Mouse (Mus musculus): Measurements from ENCODE around the gene Ift22. TPM values are rescaled to one million over a fixed set of nuclear protein-coding genes. Genes with fewer than 3 reads are reported as not detected.

The Ift22 gene
- 59.5 and 62.3 TPM in 2 replicates for polyA plus RNA-seq (2015; fragmentation: Nextera tagmentation; extraction: Ambion mirVana)

- Histone ChIP-seq H3K4me1 (peaks cover 6% of the 10 kb centered on the region; the same call in 1 of the 2 replicates), H3K4me2 (peak within 1 kb of the TSS; percentile 69), H3K4me3 (replicated peaks) (peak within 1 kb of the TSS; percentile 70), H3K27ac (no peak within 1 kb of the TSS), H3K27me3 (replicated peaks) (no peaks in the 10 kb centered on the region), H3K9me3 (no peaks in the 10 kb centered on the region), H3K36me3 (peaks cover 6% of the 10 kb centered on the region), H3K9ac (peak within 1 kb of the TSS; percentile 33; the same call in 1 of the 2 replicates)
- 9% methylated on average over 32 of the region's 32 CpGs for WGBS
- ATAC-seq (ENCODE audit: insufficient read depth, low FRiP score, low read depth): peak; percentile 90
Measured at GRCm38 (mm10) chr5:136907991-136908857, at the start of gene Ift22. Ift22 (plus strand) TSS chr5:136908150.

- Histone ChIP-seq H3K27me3 (replicated peaks) (no peaks in the 10 kb centered on the region), H3K4me3 (replicated peaks) (no peak overlapping the region), H3K4me2 (peak overlapping the region; percentile 32; the same call in 1 of the 2 replicates), H3K27ac (no peak overlapping the region), H3K9ac (no peak overlapping the region), H3K4me1 (peaks cover 6% of the 10 kb centered on the region; the same call in 1 of the 2 replicates), H3K9me3 (no peaks in the 10 kb centered on the region), H3K36me3 (no peaks in the 10 kb centered on the region)
- ATAC-seq (ENCODE audit: insufficient read depth, low FRiP score, low read depth): no peak
- WGBS: 22% methylated on average over 20 of the region's 20 CpGs
Measured at GRCm38 (mm10) chr5:136861191-136861940, 46.6 kb upstream of the Ift22 start.

GRCm38 (mm10) chr5:136862806-136863205, 45.1 kb upstream of the Ift22 start:
- no peak overlapping the region for H3K4me3 ChIP-seq (replicated peaks)
- no peak for ATAC-seq (ENCODE audit: insufficient read depth, low FRiP score, low read depth)
- no peaks in the 10 kb centered on the region for H3K9me3 ChIP-seq
- no peaks in the 10 kb centered on the region for H3K36me3 ChIP-seq
- H3K4me1 ChIP-seq: peaks cover 6% of the 10 kb centered on the region; the same call in 1 of the 2 replicates
- no peak overlapping the region for H3K4me2 ChIP-seq
- no peak overlapping the region for H3K9ac ChIP-seq
- no peaks in the 10 kb centered on the region for H3K27me3 ChIP-seq (replicated peaks)
- WGBS: 50% methylated on average over 4 of the region's 4 CpGs
- H3K27ac ChIP-seq: peak overlapping the region; percentile 85; the same call in 1 of the 2 replicates

- Histone ChIP-seq H3K27ac (peak overlapping the region; percentile 85), H3K4me2 (no peak overlapping the region), H3K36me3 (no peaks in the 10 kb centered on the region), H3K27me3 (replicated peaks) (no peaks in the 10 kb centered on the region), H3K9me3 (no peaks in the 10 kb centered on the region), H3K4me1 (peaks cover 6% of the 10 kb centered on the region; the same call in 1 of the 2 replicates), H3K9ac (no peak overlapping the region), H3K4me3 (replicated peaks) (no peak overlapping the region)
- WGBS: 54% methylated on average over 9 of the region's 9 CpGs
- ATAC-seq (ENCODE audit: insufficient read depth, low FRiP score, low read depth): no peak
Measured at GRCm38 (mm10) chr5:136863276-136863675, 44.7 kb upstream of the Ift22 start.

GRCm38 (mm10) chr5:136863961-136864674, 43.8 kb upstream of the Ift22 start:
- Histone ChIP-seq H3K9me3 (no peaks in the 10 kb centered on the region), H3K4me2 (no peak overlapping the region), H3K4me1 (peaks cover 6% of the 10 kb centered on the region; the same call in 1 of the 2 replicates), H3K27me3 (replicated peaks) (no peaks in the 10 kb centered on the region), H3K4me3 (replicated peaks) (no peak overlapping the region), H3K36me3 (no peaks in the 10 kb centered on the region), H3K27ac (peak overlapping the region; percentile 85), H3K9ac (no peak overlapping the region)
- WGBS: 15% methylated on average over 14 of the region's 14 CpGs
- ATAC-seq (ENCODE audit: insufficient read depth, low FRiP score, low read depth): peak; percentile 76

- Histone ChIP-seq H3K4me2 (no peak overlapping the region), H3K9ac (no peak overlapping the region), H3K4me3 (replicated peaks) (no peak overlapping the region), H3K9me3 (no peaks in the 10 kb centered on the region), H3K36me3 (no peaks in the 10 kb centered on the region), H3K4me1 (peaks cover 6% of the 10 kb centered on the region; the same call in 1 of the 2 replicates), H3K27ac (no peak overlapping the region), H3K27me3 (replicated peaks) (no peaks in the 10 kb centered on the region)
- 76% methylated on average over 5 of the region's 5 CpGs for WGBS
- no peak for ATAC-seq (ENCODE audit: insufficient read depth, low FRiP score, low read depth)
Measured at GRCm38 (mm10) chr5:136867706-136868105, 40.2 kb upstream of the Ift22 start.

DNA sequence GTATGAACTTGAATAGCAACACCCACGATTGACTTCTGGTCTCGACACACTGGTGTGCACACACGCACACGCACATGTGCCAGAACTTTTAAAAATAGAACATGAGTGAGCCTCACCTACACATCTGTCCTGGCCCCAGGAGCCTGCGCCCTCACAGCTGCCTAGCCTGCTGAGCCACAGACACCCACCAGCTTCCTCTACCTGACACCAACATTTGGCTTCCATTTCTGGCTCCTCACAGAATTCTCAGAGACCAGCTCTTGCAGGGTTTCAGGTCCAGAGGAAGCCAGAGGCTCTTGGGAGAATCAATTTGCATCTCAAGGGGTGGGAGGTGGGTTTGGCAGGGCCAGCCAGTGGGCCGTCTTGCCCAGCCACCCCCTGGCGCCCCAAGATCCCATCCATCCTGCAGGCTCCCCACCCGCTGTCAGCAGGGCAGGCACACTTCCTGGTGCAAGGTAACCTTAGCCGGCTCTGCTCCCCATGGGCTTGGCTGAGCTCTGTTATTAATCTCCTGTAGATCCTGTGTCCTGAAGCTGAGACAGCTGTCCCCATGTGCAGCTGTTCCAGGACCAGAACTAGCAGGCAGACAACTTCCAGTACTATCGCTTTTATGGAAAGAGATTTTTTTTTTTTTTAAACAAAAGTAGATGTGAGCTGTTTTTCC, 38.4 kb upstream of the Ift22 start:
- H3K4me3 ChIP-seq (replicated peaks): no peak overlapping the region
- no peak overlapping the region for H3K4me2 ChIP-seq
- WGBS: 43% methylated on average over 10 of the region's 10 CpGs
- no peaks in the 10 kb centered on the region for H3K36me3 ChIP-seq
- H3K9ac ChIP-seq: no peak overlapping the region
- H3K9me3 ChIP-seq: no peaks in the 10 kb centered on the region
- ATAC-seq (ENCODE audit: insufficient read depth, low FRiP score, low read depth): no peak; the same call in 1 of the 2 replicates
- H3K27me3 ChIP-seq (replicated peaks): no peaks in the 10 kb centered on the region
- H3K4me1 ChIP-seq: no peaks in the 10 kb centered on the region; the same call in 1 of the 2 replicates
- peak overlapping the region; percentile 5 for H3K27ac ChIP-seq

DNA sequence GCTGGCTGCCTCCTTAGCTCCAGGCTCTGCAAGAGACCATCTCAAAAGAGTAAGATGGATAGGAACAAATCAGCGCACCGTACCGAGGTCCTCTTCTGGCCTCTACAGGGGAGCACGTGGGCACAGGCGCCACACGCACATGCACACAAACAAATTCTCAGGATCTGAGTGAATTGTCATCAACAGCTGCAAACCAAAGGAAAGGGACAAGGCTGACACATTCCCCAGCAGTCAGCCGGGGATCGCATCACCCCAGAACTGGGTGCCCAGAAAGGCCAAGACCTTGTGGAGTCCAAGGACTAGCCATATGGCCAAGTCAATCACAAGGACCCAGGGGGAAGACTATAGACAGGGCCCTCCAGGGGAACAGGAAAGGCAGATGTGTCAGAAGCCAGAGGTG, 35.5 kb upstream of the Ift22 start:
- no peak overlapping the region for H3K27ac ChIP-seq
- H3K9ac ChIP-seq: no peak overlapping the region
- H3K9me3 ChIP-seq: no peaks in the 10 kb centered on the region
- no peaks in the 10 kb centered on the region for H3K36me3 ChIP-seq
- no peaks in the 10 kb centered on the region for H3K27me3 ChIP-seq (replicated peaks)
- no peaks in the 10 kb centered on the region; the same call in 1 of the 2 replicates for H3K4me1 ChIP-seq
- H3K4me2 ChIP-seq: no peak overlapping the region
- ATAC-seq (ENCODE audit: insufficient read depth, low FRiP score, low read depth): no peak
- 72% methylated on average over 8 of the region's 8 CpGs for WGBS
- H3K4me3 ChIP-seq (replicated peaks): no peak overlapping the region

- Histone ChIP-seq H3K27me3 (replicated peaks) (no peaks in the 10 kb centered on the region), H3K9ac (no peak overlapping the region), H3K4me3 (replicated peaks) (no peak overlapping the region), H3K27ac (no peak overlapping the region), H3K4me2 (no peak overlapping the region), H3K36me3 (no peaks in the 10 kb centered on the region), H3K4me1 (no peaks in the 10 kb centered on the region; the same call in 1 of the 2 replicates), H3K9me3 (no peaks in the 10 kb centered on the region)
- ATAC-seq (ENCODE audit: insufficient read depth, low FRiP score, low read depth): no peak
- WGBS: 63% methylated on average over 10 of the region's 10 CpGs
Measured at GRCm38 (mm10) chr5:136874271-136874670, 33.7 kb upstream of the Ift22 start.

- Histone ChIP-seq H3K27me3 (replicated peaks) (peaks cover 26% of the 10 kb centered on the region), H3K27ac (no peak overlapping the region), H3K9me3 (no peaks in the 10 kb centered on the region), H3K36me3 (no peaks in the 10 kb centered on the region), H3K4me1 (peaks cover 8% of the 10 kb centered on the region; the same call in 1 of the 2 replicates), H3K4me2 (no peak overlapping the region), H3K9ac (no peak overlapping the region), H3K4me3 (replicated peaks) (no peak overlapping the region)
- ATAC-seq (ENCODE audit: insufficient read depth, low FRiP score, low read depth): no peak
- 78% methylated on average over 8 of the region's 8 CpGs for WGBS
Measured at GRCm38 (mm10) chr5:136880101-136880500, 27.8 kb upstream of the Ift22 start.

Data from stomach, embryonic 15.5 days (tissue).